Mouse (Mus musculus) hindbrain, embryonic 12.5 days (tissue): ENCODE results near the gene Tspyl4. TPM values are rescaled to one million over a fixed set of nuclear protein-coding genes. Genes with fewer than 3 reads are reported as not detected.

Experiments
- ATAC-seq: fragments of 200-750 bp; cut with Nextera tagmentation; 2 replicates; pipeline ENCODE4 v1.8.0; 2017; ENCODE audit warnings: moderate TSS enrichment; ENCODE audit not compliant: low FRiP score
- H3K27ac ChIP-seq: fragments of 300-500 bp; sonication (generic); 2 replicates; pipeline ENCODE4 v1.5.1; 2016; ENCODE audit warnings: mild to moderate bottlenecking
- H3K27me3 ChIP-seq: fragments of 300-500 bp; sonication (generic); 2 replicates; pipeline ENCODE4 v1.6.1; 2016; ENCODE audit warnings: mild to moderate bottlenecking
- H3K36me3 ChIP-seq: fragments of 300-500 bp; sonication (generic); 2 replicates; pipeline ENCODE4 v1.6.1; 2016; ENCODE audit warnings: mild to moderate bottlenecking
- H3K4me1 ChIP-seq: fragments of 300-500 bp; sonication (generic); 2 replicates; pipeline ENCODE4 v1.6.1; 2016
- H3K4me2 ChIP-seq: fragments of 300-500 bp; sonication (generic); replicated peaks from 2 replicates; pipeline ENCODE4 v1.6.1; 2016; ENCODE audit warnings: mild to moderate bottlenecking
- H3K4me3 ChIP-seq: fragments of 300-500 bp; sonication (generic); 2 replicates; pipeline ENCODE4 v1.5.1; 2016; ENCODE audit warnings: mild to moderate bottlenecking
- H3K9ac ChIP-seq: fragments of 300-500 bp; sonication (generic); 2 replicates; pipeline ENCODE4 v1.6.1; 2016; ENCODE audit warnings: mild to moderate bottlenecking, moderate library complexity
- H3K9me3 ChIP-seq: fragments of 300-500 bp; sonication (generic); replicated peaks from 2 replicates; pipeline ENCODE4 v1.6.1; 2016; ENCODE audit warnings: mild to moderate bottlenecking
- WGBS: fragments of 180-500 bp; shearing (Covaris S2); methylation state at CpG from one replicate; pipeline ENCODE4 v1.1.7; 2016; 5-methylcytosine and 5-hydroxymethylcytosine counted together
- polyA plus RNA-seq: library from polyadenylated mRNA; unstranded; fragments of >200 nt; fragmentation: Nextera tagmentation; extraction: Ambion mirVana; gene quantifications from 2 replicates; pipeline ENCODE4 v1.2.1, GENCODE M21; 2016

Gene Tspyl4
- polyA plus RNA-seq, 1 experiment from 2014 or later, result 134 TPM

DNA sequence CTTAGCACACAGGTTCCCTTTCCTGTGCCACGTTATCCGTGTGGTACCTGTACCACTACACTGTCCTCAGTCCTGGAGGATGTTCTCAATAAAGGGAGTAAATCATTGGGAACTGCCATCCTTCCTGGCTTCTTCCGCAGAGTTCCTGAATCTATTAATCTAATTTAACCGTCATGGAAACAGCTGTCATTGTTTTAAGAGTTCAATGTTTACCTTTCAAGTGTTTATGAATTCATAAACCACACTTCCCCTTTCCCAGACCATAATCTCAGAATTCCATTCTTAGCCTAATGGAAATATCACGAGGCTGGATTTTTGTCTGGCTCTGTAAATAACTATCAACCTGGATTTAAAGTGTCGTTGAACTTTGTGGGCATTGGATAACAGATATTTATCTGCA, 43.8 kb downstream of the Tspyl4 start:
- Histone ChIP-seq H3K4me2 (no peak overlapping the region), H3K36me3 (no peaks in the 10 kb centered on the region), H3K27ac (no peak overlapping the region), H3K9ac (no peak overlapping the region), H3K4me3 (no peak overlapping the region), H3K9me3 (no peaks in the 10 kb centered on the region), H3K27me3 (no peaks in the 10 kb centered on the region), H3K4me1 (no peaks in the 10 kb centered on the region)
- no peak for ATAC-seq
- WGBS, result 84% methylated on average over 6 of the region's 6 CpGs

GRCm38 (mm10) chr10:34341886-34342285, 44.6 kb downstream of the Tspyl4 start:
- H3K4me1 ChIP-seq, result no peaks in the 10 kb centered on the region
- no peak overlapping the region for H3K27ac ChIP-seq
- H3K4me2 ChIP-seq, result no peak overlapping the region
- ATAC-seq, result no peak
- 86% methylated on average over 1 of the region's 1 CpGs for WGBS
- no peaks in the 10 kb centered on the region for H3K36me3 ChIP-seq
- H3K4me3 ChIP-seq, result no peak overlapping the region
- H3K27me3 ChIP-seq, result no peaks in the 10 kb centered on the region
- no peak overlapping the region for H3K9ac ChIP-seq
- H3K9me3 ChIP-seq, result no peaks in the 10 kb centered on the region

Other genes with a start within 250 kb of the Tspyl4 start
- 0.25 and 0.32 TPM in 2 replicates for gene Calhm5, start 200.9 kb upstream of the Tspyl4 start, polyA plus RNA-seq
- 0.29 and 0.84 TPM in 2 replicates for gene Calhm6, start 169.5 kb upstream of the Tspyl4 start, polyA plus RNA-seq
- gene Dse, start 89.7 kb upstream of the Tspyl4 start, polyA plus RNA-seq, result 26.8 and 29.6 TPM in 2 replicates
- gene Tspyl1, start 15.3 kb upstream of the Tspyl4 start, polyA plus RNA-seq, result 129 and 140 TPM in 2 replicates
- 0.42 TPM in 1 of 2 replicates, not detected in the other for gene Col10a1, start 92.5 kb downstream of the Tspyl4 start, polyA plus RNA-seq
- 5.1 and 5.9 TPM in 2 replicates for gene Nt5dc1, start 121.1 kb downstream of the Tspyl4 start, polyA plus RNA-seq
- 3.3 and 4.3 TPM in 2 replicates for gene Frk, start 186.0 kb downstream of the Tspyl4 start, polyA plus RNA-seq